Mouse (Mus musculus) bone marrow, adult 2 months (tissue): Measurements from ENCODE around the gene Gm42957.

Experiments
- CTCF ChIP-seq: fragments of 200-500 bp; IDR thresholded peaks from 2 replicates; pipeline ENCODE4 v1.5.1; 2011; ENCODE audit warnings: low read length, control low read depth; ENCODE audit not compliant: control insufficient read depth, insufficient read depth
- POLR2A ChIP-seq: fragments of 200-500 bp; IDR thresholded peaks from 2 replicates; pipeline ENCODE4 v1.6.1; 2011; ENCODE audit warnings: low read depth, mild to moderate bottlenecking, control low read depth, low read length, borderline replicate concordance; ENCODE audit not compliant: control insufficient read depth

DNA sequence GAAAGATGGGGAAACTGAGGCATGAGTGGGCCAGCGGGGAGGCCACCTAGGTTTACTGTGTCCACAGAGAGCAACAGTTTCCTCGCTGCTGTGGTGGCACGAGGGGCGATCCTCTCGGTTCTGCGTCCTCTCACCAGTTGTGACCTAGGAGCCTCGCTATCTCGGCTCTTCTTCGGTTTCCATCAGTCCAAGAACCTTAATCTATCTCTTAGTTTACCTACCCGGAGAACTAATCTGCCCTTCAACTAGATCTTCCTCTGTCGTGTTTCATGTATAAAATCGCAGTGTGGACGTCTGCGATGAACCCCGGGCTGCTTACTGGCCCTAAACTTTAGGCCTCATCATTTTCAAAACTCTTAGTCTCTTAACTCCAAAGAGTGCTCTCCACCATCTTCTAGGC is 632 bp downstream of the Gm42957 start:
- TF ChIP-seq CTCF (no peak), POLR2A (no peak)
